Mouse (Mus musculus): ENCODE results near the gene Nrbp1. TPM values are rescaled to one million over a fixed set of nuclear protein-coding genes. Genes with fewer than 3 reads are reported as not detected.
"Not testable (repeated sequence)": the region's sequence is repeated elsewhere in the genome, so short reads cannot be mapped to it uniquely, and the experiment has no call there.

Gene Nrbp1
- polyA plus RNA-seq, 1 experiment = 48.2 TPM

- H3K36me3 ChIP-seq (replicated peaks; ENCODE audit: low read length) = peaks cover 80% of the 10 kb centered on the region
- no peaks in the 10 kb centered on the region for H3K27me3 ChIP-seq (replicated peaks)
- TF ChIP-seq GATA1 (IDR thresholded peaks at IDR 0.05; ENCODE audit: borderline replicate concordance, low read length) = no peak
- TF ChIP-seq FLI1 (IDR thresholded peaks at IDR 0.05; ENCODE audit: low read length) = no peak
- H3K4me1 ChIP-seq = peaks cover 67% of the 10 kb centered on the region
- no peaks in the 10 kb centered on the region for H3K9me3 ChIP-seq
- H3K4me3 ChIP-seq (replicated peaks) = no peak overlapping the region
These were observed 36.2 kb upstream of the Nrbp1 start for GRCm38 (mm10) chr5:31204421-31204820.

DNA sequence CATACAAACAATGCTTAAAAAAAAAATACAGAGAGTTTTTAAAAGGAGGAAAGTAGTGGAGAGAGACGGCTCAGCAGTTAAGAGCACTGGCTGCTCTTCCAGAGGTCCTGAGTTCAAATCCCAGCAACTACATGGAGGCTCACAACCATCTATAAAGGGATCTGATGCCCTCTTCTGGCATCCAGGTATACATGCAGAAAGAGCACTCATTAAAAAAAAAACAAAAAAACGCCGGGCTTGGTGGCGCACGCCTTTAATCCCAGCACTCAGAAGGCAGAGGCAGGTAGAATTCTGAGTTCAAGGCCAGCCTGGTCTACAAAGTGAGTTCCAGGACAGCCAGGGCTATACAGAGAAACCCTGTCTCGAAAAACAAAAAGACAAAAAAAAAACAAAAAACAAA lies 24.1 kb upstream of the Nrbp1 start:
- H3K4me3 ChIP-seq (replicated peaks); H3K9me3 ChIP-seq; H3K27me3 ChIP-seq (replicated peaks): not testable (repeated sequence)
- Histone ChIP-seq H3K36me3 (replicated peaks; ENCODE audit: low read length) (peaks cover 14% of the 10 kb centered on the region), H3K4me1 (peaks cover 60% of the 10 kb centered on the region)

DNA sequence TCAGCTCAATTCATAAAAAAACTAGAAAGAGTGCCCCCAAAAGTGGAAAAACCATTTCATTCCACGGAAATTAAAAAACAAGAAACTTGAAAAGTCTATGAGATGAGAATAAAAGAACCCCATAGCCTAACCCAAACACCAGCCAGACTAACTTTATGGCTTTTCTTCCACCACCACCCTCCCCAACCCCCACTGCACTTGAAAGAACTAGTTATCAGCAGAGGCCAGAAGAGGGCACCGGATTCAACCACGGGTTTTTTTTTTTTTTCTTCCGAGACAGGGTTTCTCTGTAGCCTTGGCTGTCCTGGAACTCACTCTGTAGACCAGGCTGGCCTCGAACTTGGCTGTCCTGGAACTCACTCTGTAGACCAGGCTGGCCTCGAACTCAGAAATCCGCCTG lies 22.4 kb upstream of the Nrbp1 start:
- Histone ChIP-seq H3K4me1 (peaks cover 50% of the 10 kb centered on the region), H3K9me3 (no peaks in the 10 kb centered on the region), H3K27me3 (replicated peaks) (no peaks in the 10 kb centered on the region), H3K4me3 (replicated peaks) (peak overlapping the region; percentile 80), H3K36me3 (replicated peaks; ENCODE audit: low read length) (peaks cover 7% of the 10 kb centered on the region)
- TF ChIP-seq GATA1 (IDR thresholded peaks at IDR 0.05; ENCODE audit: borderline replicate concordance, low read length) (no peak), FLI1 (IDR thresholded peaks at IDR 0.05; ENCODE audit: low read length) (no peak)

DNA sequence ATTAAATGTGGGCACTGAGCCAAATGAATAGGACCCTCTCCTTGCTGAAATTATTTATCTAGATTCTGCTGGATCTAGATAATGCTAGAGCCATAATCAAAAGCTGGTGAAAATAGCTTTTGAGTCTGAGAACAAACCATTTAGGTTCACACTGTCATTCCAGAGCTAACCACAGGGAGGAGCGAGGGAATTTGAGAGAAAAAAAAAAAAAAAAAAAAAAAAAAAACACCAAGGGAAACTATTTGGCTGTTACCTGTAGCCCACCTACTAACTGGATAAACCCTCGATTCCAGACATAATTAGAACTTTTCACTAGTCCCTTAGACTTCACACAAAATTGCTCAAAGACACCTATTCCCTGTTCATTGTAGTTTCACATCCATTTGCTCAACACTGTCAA lies 21.6 kb upstream of the Nrbp1 start:
- Histone ChIP-seq H3K9me3 (no peaks in the 10 kb centered on the region), H3K27me3 (replicated peaks) (no peaks in the 10 kb centered on the region), H3K36me3 (replicated peaks; ENCODE audit: low read length) (peaks cover 7% of the 10 kb centered on the region), H3K4me3 (replicated peaks) (peak overlapping the region; percentile 99), H3K4me1 (peaks cover 45% of the 10 kb centered on the region)
- TF ChIP-seq GATA1 (IDR thresholded peaks at IDR 0.05; ENCODE audit: borderline replicate concordance, low read length) = no peak
- TF ChIP-seq FLI1 (IDR thresholded peaks at IDR 0.05; ENCODE audit: low read length) = no peak

DNA sequence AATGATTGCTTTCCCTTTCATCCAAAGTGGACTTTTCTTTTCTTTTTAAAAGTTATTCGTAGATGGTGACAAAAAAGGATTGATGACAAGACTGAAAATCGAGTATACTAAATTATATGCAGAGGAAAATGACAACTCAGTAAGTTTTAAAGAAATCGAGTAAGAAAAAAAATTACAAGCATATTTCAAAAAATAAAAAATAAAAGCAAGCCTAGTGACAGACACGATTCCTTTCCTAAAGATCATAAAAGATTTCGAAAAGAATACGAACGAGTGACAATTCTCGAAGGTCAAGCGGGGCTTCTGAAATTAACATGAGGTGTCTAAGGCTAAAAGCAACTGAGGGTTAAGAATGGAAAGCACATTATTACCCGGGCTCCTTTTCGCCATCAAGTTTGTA lies 21.2 kb upstream of the Nrbp1 start:
- TF ChIP-seq FLI1 (IDR thresholded peaks at IDR 0.05; ENCODE audit: low read length) (no peak), GATA1 (IDR thresholded peaks at IDR 0.05; ENCODE audit: borderline replicate concordance, low read length) (no peak)
- Histone ChIP-seq H3K4me1 (peaks cover 42% of the 10 kb centered on the region), H3K27me3 (replicated peaks) (no peaks in the 10 kb centered on the region), H3K9me3 (no peaks in the 10 kb centered on the region), H3K4me3 (replicated peaks) (peak overlapping the region; percentile 99), H3K36me3 (replicated peaks; ENCODE audit: low read length) (peaks cover 7% of the 10 kb centered on the region)

DNA sequence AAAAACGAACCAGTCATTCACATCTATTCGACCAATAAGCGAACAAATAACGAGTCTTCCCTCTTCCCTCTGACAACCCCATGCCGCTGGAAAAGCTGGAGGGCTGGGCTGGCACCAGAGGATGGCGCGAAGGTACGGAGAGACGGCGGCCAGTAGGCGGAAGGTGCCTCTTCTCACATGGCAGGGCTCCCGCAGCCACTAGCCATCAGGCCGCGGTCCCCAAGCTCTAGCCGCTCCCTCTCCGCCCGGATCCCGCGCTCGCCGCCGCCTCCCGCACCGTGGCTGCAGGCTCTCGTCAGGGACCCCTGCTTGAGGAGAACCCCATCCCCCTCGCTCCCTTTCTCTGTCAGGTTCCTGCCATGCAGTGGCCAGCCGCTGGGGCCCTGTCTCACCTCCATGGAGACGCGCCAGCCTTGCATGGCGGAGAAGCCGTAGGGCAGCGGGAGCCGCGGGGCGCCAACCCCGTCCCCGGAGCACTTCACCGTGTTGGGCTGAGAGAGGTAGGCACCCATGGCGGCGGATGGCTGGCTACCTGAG lies 20.7 kb upstream of the Nrbp1 start:
- TF ChIP-seq FLI1 (IDR thresholded peaks at IDR 0.05; ENCODE audit: low read length) (no peak), GATA1 (IDR thresholded peaks at IDR 0.05; ENCODE audit: borderline replicate concordance, low read length) (no peak)
- Histone ChIP-seq H3K36me3 (replicated peaks; ENCODE audit: low read length) (peaks cover 7% of the 10 kb centered on the region), H3K4me1 (peaks cover 37% of the 10 kb centered on the region), H3K27me3 (replicated peaks) (no peaks in the 10 kb centered on the region), H3K9me3 (no peaks in the 10 kb centered on the region), H3K4me3 (replicated peaks) (peak overlapping the region; percentile 99)

DNA sequence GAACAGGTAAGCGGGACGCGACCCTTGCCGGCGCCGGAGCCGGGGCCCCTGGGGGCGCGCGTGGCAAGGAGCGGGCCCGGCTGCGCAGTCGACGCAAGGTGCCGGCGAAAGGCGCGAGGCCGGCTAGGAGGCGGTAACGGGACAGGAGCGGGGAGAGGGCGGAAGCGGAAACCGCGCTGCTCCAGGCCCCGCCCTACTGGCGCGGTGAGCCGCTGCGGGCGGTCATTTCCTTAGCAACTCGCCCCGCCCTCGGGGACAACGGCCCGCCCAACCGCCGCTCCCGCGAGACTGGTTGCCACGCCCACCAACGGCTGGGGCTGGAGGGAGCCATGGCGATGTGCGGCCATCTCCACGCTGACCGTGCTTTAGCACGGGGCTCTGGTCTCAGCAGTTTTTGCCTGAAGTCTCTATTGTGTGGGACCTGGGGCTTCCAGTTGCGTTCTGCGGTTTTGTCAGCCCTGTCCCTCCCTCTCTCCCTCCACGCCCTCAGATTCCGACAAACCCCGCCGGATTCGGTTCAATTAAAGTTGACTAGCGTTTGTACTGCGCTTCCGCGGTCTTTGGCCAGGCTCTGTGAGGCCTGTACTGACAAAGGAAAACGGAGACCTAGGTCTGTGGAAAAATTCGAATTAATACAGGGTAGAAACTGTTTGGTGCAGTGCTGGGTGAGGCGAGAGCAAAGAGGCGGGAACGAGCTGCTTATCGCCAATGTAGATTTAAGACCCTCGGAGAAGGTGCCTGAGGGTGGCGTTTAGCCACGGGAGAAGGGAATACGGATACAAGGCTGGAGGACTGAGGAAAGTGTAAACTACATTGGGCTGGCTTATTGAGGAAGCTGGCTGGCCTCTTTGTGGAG lies 20.0 kb upstream of the Nrbp1 start, which contains the start of gene Ppm1g:
Gene Ppm1g, minus strand, starts transcription at position 240 of the 856 bp plus-strand sequence.
- Histone ChIP-seq H3K27me3 (replicated peaks) (no peaks in the 10 kb centered on the region), H3K4me3 (replicated peaks) (peak within 1 kb of the TSS; percentile 99), H3K36me3 (replicated peaks; ENCODE audit: low read length) (peaks cover 6% of the 10 kb centered on the region), H3K4me1 (peaks cover 31% of the 10 kb centered on the region), H3K9me3 (no peaks in the 10 kb centered on the region)
- 0 out of 2 replicates have a peak, but pooled peaks have one; percentile 66 for TF ChIP-seq FLI1 (IDR thresholded peaks at IDR 0.05; ENCODE audit: low read length)
- TF ChIP-seq GATA1 (IDR thresholded peaks at IDR 0.05; ENCODE audit: borderline replicate concordance, low read length) = no peak

- Histone ChIP-seq H3K9me3 (no peaks in the 10 kb centered on the region), H3K4me1 (peaks cover 23% of the 10 kb centered on the region), H3K4me3 (replicated peaks) (peak overlapping the region; percentile 99), H3K36me3 (replicated peaks; ENCODE audit: low read length) (no peaks in the 10 kb centered on the region), H3K27me3 (replicated peaks) (no peaks in the 10 kb centered on the region)
- no peak for TF ChIP-seq FLI1 (IDR thresholded peaks at IDR 0.05; ENCODE audit: low read length)
- no peak for TF ChIP-seq GATA1 (IDR thresholded peaks at IDR 0.05; ENCODE audit: borderline replicate concordance, low read length)
These were observed 19.2 kb upstream of the Nrbp1 start for GRCm38 (mm10) chr5:31221304-31221945.

DNA sequence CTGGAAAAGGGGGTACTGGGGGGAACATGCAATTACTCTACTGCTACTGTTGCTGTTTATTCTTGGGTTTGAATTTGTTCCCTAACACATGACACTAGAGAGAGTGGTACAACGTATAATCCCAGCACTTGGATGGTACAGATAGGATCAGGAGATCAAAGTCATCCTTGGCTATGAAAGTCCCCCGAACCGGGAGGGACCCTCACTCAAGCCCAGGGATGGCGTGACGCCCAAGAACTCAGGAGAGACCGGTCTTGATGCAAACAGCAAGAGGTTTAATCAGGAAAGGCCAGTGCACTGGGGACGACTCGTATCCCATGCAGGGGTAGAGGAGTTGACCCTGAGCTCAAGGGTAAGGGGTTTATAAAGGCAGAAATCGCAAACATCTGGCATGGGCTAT lies 18.0 kb upstream of the Nrbp1 start:
- Histone ChIP-seq H3K27me3 (replicated peaks) (no peaks in the 10 kb centered on the region), H3K36me3 (replicated peaks; ENCODE audit: low read length) (no peaks in the 10 kb centered on the region), H3K9me3 (no peaks in the 10 kb centered on the region), H3K4me3 (replicated peaks) (no peak overlapping the region), H3K4me1 (peaks cover 17% of the 10 kb centered on the region)
- TF ChIP-seq GATA1 (IDR thresholded peaks at IDR 0.05; ENCODE audit: borderline replicate concordance, low read length) (no peak), FLI1 (IDR thresholded peaks at IDR 0.05; ENCODE audit: low read length) (no peak)

DNA sequence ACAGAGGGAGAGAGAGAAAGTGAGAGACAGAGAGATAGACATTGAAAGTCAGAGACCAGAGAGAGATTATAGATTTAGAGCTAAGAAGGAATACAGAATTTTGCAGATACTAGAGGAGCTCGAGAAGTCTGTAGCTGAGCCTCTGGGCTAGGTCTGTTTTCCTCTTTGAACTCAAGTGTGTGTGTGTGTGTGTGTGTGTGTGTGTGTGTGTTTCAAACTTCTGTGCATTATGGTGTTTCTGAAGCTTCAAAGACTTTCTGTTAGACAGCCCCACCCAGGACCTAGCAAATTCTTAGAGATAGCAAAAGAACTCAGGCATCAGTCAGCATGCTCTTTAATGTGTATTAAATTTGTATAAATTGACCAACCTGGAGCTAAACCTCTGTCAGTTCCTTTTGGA lies 14.0 kb upstream of the Nrbp1 start:
- H3K27me3 ChIP-seq (replicated peaks) = peaks cover 2% of the 10 kb centered on the region
- no peaks in the 10 kb centered on the region for H3K36me3 ChIP-seq (replicated peaks; ENCODE audit: low read length)
- no peaks in the 10 kb centered on the region for H3K9me3 ChIP-seq
- no peak for TF ChIP-seq GATA1 (IDR thresholded peaks at IDR 0.05; ENCODE audit: borderline replicate concordance, low read length)
- no peak for TF ChIP-seq FLI1 (IDR thresholded peaks at IDR 0.05; ENCODE audit: low read length)
- peaks cover 14% of the 10 kb centered on the region for H3K4me1 ChIP-seq
- H3K4me3 ChIP-seq (replicated peaks) = no peak overlapping the region
